Mouse (Mus musculus): Measurements from ENCODE around the gene Olfr630.
"Not testable (repeated sequence)": the region's sequence is repeated elsewhere in the genome, so short reads cannot be mapped to it uniquely, and the experiment has no call there.

- TF ChIP-seq CTCF (IDR thresholded peaks at IDR 0.05; ENCODE audit: control insufficient read depth, insufficient read depth, insufficient read length); CEBPB (IDR thresholded peaks at IDR 0.05; ENCODE audit: low read depth); USF1 (IDR thresholded peaks at IDR 0.05; ENCODE audit: low read depth); FOSL1 (IDR thresholded peaks at IDR 0.05; ENCODE audit: insufficient read depth, low read length, poor library complexity, severe bottlenecking); MAX (IDR thresholded peaks at IDR 0.05); MYOG (IDR thresholded peaks at IDR 0.05; ENCODE audit: control insufficient read depth, extremely low read depth, insufficient read length); MYOD1 (IDR thresholded peaks at IDR 0.05; ENCODE audit: control insufficient read depth, insufficient read length, low read depth): not testable (repeated sequence)
Observed at GRCm38 (mm10) chr7:103767687-103768086, 10.6 kb upstream of the Olfr630 start.

Data from C2C12 (cell line).